In genomic region chr1:77369255-77369837, GRCm38 (mm10) we compare ENCODE assay signal across 15 mouse cellular contexts.
A peak's percentile ranks its signal among the peaks of the same experiment; 100 is the strongest.
DNase-seq lines count a peak whose midpoint lies in the region; ATAC-seq and TF ChIP-seq lines count a peak whose summit lies in the region.
"Had no signal": no experiment of that assay in that cellular context is flagged by ENCODE, and none has a peak within 500 bp of the region (broad histone marks: within the 10 kb centered on the region; RNA-seq: fewer than 3 reads in every experiment).

No protein-coding gene starts in this region.

- H3K27ac ChIP-seq in layer of hippocampus, adult 2 months: peak overlapping the region; percentile 80
- H3K27ac ChIP-seq in heart, embryonic 14.5 days (replicated peaks in 1 of 2; ENCODE audit: control insufficient read depth in 1 of 2, insufficient read depth in 1 of 2, low read depth in 2 of 2, low read length in 2 of 2): no peak overlapping the region
- H3K27ac ChIP-seq in liver, embryonic 16.5 days (ENCODE audit: low read length): no peak overlapping the region
- no peak overlapping the region for H3K27ac ChIP-seq in intestine, embryonic 15.5 days
- H3K27ac ChIP-seq: forebrain, embryonic 10.5 days; hindbrain, embryonic 14.5 days; kidney, embryonic 15.5 days; midbrain, embryonic 13.5 days had no signal

- H3K9me3 ChIP-seq in heart, embryonic 14.5 days (ENCODE audit: control insufficient read depth, low read length): no peaks in the 10 kb centered on the region
- no peaks in the 10 kb centered on the region for H3K9me3 ChIP-seq in liver, embryonic 16.5 days (replicated peaks; ENCODE audit: control insufficient read depth, low read length)
- H3K9me3 ChIP-seq in intestine, embryonic 15.5 days: no peaks in the 10 kb centered on the region
- H3K9me3 ChIP-seq: forebrain, embryonic 10.5 days; kidney, embryonic 15.5 days; midbrain, embryonic 13.5 days had no signal

- H3K27me3 ChIP-seq in heart, embryonic 14.5 days (ENCODE audit: control insufficient read depth, insufficient read depth, low read length): no peaks in the 10 kb centered on the region
- no peaks in the 10 kb centered on the region for H3K27me3 ChIP-seq in liver, embryonic 16.5 days (ENCODE audit: control insufficient read depth, insufficient read depth, low read depth, low read length)
- H3K27me3 ChIP-seq in intestine, embryonic 15.5 days (replicated peaks): no peaks in the 10 kb centered on the region
- H3K27me3 ChIP-seq: kidney, embryonic 15.5 days; midbrain, embryonic 13.5 days had no signal

- TF ChIP-seq CTCF in layer of hippocampus, adult 2 months (conservative IDR thresholded peaks at IDR 0.05): no peak

- 0 out of 2 replicates have a peak overlapping the region, but pooled peaks have one; percentile 1 for H3K4me2 ChIP-seq in heart, embryonic 14.5 days (ENCODE audit: low read length)
- H3K4me2 ChIP-seq in liver, embryonic 16.5 days (ENCODE audit: low read depth, low read length): peak overlapping the region; percentile 14
- H3K4me2 ChIP-seq in intestine, embryonic 15.5 days (replicated peaks): no peak overlapping the region
- H3K4me2 ChIP-seq: hindbrain, embryonic 14.5 days; kidney, embryonic 15.5 days; midbrain, embryonic 13.5 days had no signal

- ATAC-seq in heart, embryonic 14.5 days (ENCODE audit: insufficient number of reproducible peaks, insufficient read depth, low FRiP score, low read depth): no peak
- peak; percentile 73 for ATAC-seq in liver, embryonic 16.5 days (ENCODE audit: low read depth)
- no peak for ATAC-seq in intestine, embryonic 15.5 days
- ATAC-seq: midbrain, embryonic 13.5 days had no signal

- peak in 1 of 2 experiments; percentile 31 for DNase-seq in layer of hippocampus, adult 2 months (ENCODE audit: low spot score in 2 of 2)
- no peak for DNase-seq in layer of hippocampus, adult 8-10 months (ENCODE audit: low spot score in 2 of 2)
- peak; percentile 40 for DNase-seq in c-Kit-positive CD71-positive TER-119-positive erythroid progenitor cells, embryonic 14.5 days (ENCODE audit: low spot score)
- DNase-seq in cerebellum, adult 9-11 months: no peak
- no peak for DNase-seq in cerebellum, postnatal 10 days
- DNase-seq: gastrocnemius, postnatal 10 days; lung, adult 2 months; thymus, postnatal 4 days had no signal

- peaks cover 0 to 2% of the 10 kb centered on the region in 2 experiments; a peak in 2 of 4 replicates for H3K4me1 ChIP-seq in heart, embryonic 14.5 days (ENCODE audit: control insufficient read depth in 2 of 2, insufficient read depth in 2 of 2, low read length in 2 of 2)
- peaks cover 8% of the 10 kb centered on the region for H3K4me1 ChIP-seq in liver, embryonic 16.5 days (ENCODE audit: control insufficient read depth, low read depth, low read length)
- no peaks in the 10 kb centered on the region for H3K4me1 ChIP-seq in intestine, embryonic 15.5 days (replicated peaks)
- H3K4me1 ChIP-seq: forebrain, embryonic 10.5 days; kidney, embryonic 15.5 days; midbrain, embryonic 13.5 days had no signal

- 65% methylated on average over 18 of the region's 18 CpGs for whole genome bisulfite sequencing in heart, embryonic 14.5 days
- 32% methylated on average over 18 of the region's 18 CpGs for WGBS in liver, embryonic 16.5 days (ENCODE audit: insufficient replicate concordance)
- WGBS in intestine, embryonic 15.5 days: 78% methylated on average over 18 of the region's 18 CpGs

- H3K4me3 ChIP-seq in layer of hippocampus, adult 2 months: no peak overlapping the region
- no peak overlapping the region for H3K4me3 ChIP-seq in heart, embryonic 14.5 days (ENCODE audit: control insufficient read depth in 1 of 2, insufficient read depth in 1 of 2, low read depth in 1 of 2, low read length in 2 of 2)
- no peak overlapping the region; the same call in 1 of the 2 replicates for H3K4me3 ChIP-seq in liver, embryonic 16.5 days (ENCODE audit: low read depth, low read length)
- H3K4me3 ChIP-seq in intestine, embryonic 15.5 days (replicated peaks): no peak overlapping the region
- H3K4me3 ChIP-seq: forebrain, embryonic 10.5 days; kidney, embryonic 15.5 days; midbrain, embryonic 13.5 days had no signal

- no peak overlapping the region for H3K9ac ChIP-seq in heart, embryonic 14.5 days (ENCODE audit: low read length)
- 0 out of 2 replicates have a peak overlapping the region, but pooled peaks have one; percentile 21 for H3K9ac ChIP-seq in liver, embryonic 16.5 days (ENCODE audit: low read depth, low read length)
- H3K9ac ChIP-seq in intestine, embryonic 15.5 days: no peak overlapping the region
- H3K9ac ChIP-seq: hindbrain, embryonic 14.5 days; kidney, embryonic 15.5 days; midbrain, embryonic 13.5 days had no signal

- no peaks in the 10 kb centered on the region for H3K36me3 ChIP-seq in heart, embryonic 14.5 days (ENCODE audit: control insufficient read depth, insufficient read depth, low read length)
- no peaks in the 10 kb centered on the region for H3K36me3 ChIP-seq in liver, embryonic 16.5 days (ENCODE audit: control insufficient read depth, insufficient read depth)
- no peaks in the 10 kb centered on the region for H3K36me3 ChIP-seq in intestine, embryonic 15.5 days
